Mouse (Mus musculus): ENCODE data around the gene Cpeb1.

DNA sequence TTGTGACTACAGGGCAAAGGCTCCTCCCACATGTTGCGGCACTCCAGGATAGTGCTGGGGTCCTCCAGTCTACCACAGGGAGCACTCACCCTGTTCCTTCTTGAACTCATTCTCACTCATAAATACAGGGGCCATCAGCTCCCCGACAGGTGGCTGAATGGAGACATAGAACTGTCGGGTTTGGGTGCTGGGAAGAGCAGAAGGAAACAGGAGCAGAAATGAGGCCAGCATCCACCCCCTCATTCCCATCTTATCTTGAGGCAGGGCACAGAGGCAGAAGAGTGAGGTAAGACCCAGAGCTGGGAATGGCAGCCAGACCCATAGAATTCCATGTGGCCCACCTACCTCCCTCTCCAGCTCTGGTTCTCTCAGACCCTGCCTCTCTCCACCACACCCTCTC lies 7.5 kb upstream of the Cpeb1 start:
- TF ChIP-seq POLR2A (IDR thresholded peaks at IDR 0.05; ENCODE audit: extremely low read depth, insufficient read depth, low read length) (no peak), CTCF (IDR thresholded peaks at IDR 0.05; ENCODE audit: low read depth, low read length) (no peak)
